Mouse (Mus musculus) limb, embryonic 15.5 days (tissue): ENCODE measurements around the gene Tecta. TPM values are rescaled to one million over a fixed set of nuclear protein-coding genes. Genes with fewer than 3 reads are reported as not detected.

Source experiments
- ATAC-seq: fragments of 200-750 bp; cut with Nextera tagmentation; 2 replicates; pipeline ENCODE4 v1.8.0; 2017; ENCODE audit warnings: low read depth, moderate TSS enrichment; ENCODE audit not compliant: insufficient number of reproducible peaks, low FRiP score, low TSS enrichment
- H3K27ac ChIP-seq: fragments of 300-500 bp; sonication (generic); 2 replicates; pipeline ENCODE4 v1.5.1; 2015; ENCODE audit warnings: moderate library complexity, mild to moderate bottlenecking, inconsistent platforms
- H3K27me3 ChIP-seq: fragments of 300-500 bp; sonication (generic); 2 replicates; pipeline ENCODE4 v1.6.1; 2015; ENCODE audit warnings: inconsistent platforms
- H3K36me3 ChIP-seq: fragments of 300-500 bp; sonication (generic); 2 replicates; pipeline ENCODE4 v1.6.1; 2015; ENCODE audit warnings: inconsistent platforms
- H3K4me1 ChIP-seq: fragments of 300-500 bp; sonication (generic); 2 replicates; pipeline ENCODE4 v1.6.1; 2015; ENCODE audit warnings: inconsistent platforms
- H3K4me2 ChIP-seq: fragments of 300-500 bp; sonication (generic); 2 replicates; pipeline ENCODE4 v1.6.1; 2015; ENCODE audit warnings: mild to moderate bottlenecking, inconsistent platforms
- H3K4me3 ChIP-seq: fragments of 300-500 bp; sonication (generic); 2 replicates; pipeline ENCODE4 v1.5.1; 2015; ENCODE audit warnings: mild to moderate bottlenecking, inconsistent platforms
- H3K9ac ChIP-seq: fragments of 300-500 bp; sonication (generic); 2 replicates; pipeline ENCODE4 v1.6.1; 2015; ENCODE audit warnings: inconsistent platforms
- H3K9me3 ChIP-seq: fragments of 300-500 bp; sonication (generic); 2 replicates; pipeline ENCODE4 v1.6.1; 2016; ENCODE audit warnings: inconsistent platforms
- WGBS: fragments of 180-500 bp; shearing (Covaris S2); methylation state at CpG from one replicate; pipeline ENCODE4 v1.1.7; 2015; 5-methylcytosine and 5-hydroxymethylcytosine counted together
- polyA plus RNA-seq: library from polyadenylated mRNA; unstranded; fragments of >200 nt; fragmentation: Nextera tagmentation; extraction: Ambion mirVana; gene quantifications from 2 replicates; pipeline ENCODE4 v1.2.1, GENCODE M21; 2015

The Tecta gene
- polyA plus RNA-seq, result 0.11 and 0.20 TPM in 2 replicates

DNA sequence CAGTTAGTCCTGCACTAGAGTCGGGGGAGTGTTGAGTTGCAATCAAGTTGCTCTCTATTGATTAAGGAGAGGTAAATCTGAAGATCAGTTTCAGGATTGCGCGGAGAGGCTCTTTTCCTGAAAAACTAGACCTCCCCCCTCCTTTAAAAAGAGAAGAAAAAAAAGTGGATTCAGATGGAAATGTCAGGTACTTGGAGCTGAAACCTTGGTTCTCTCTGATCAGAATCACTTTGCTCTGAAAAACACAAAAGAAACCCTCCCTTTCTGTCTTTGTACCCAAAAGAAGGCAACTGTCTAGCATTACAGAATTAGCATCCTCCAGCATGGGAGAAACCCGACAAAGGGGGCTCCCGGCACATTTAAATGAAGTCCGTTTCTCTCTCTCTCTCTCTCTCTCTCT is at the start of gene Tecta:
Gene Tecta (minus strand): TSS at position 101 of the 400 bp plus-strand sequence.
- Histone ChIP-seq H3K36me3 (no peaks in the 10 kb centered on the region), H3K4me2 (no peak within 1 kb of the TSS), H3K9ac (no peak within 1 kb of the TSS), H3K27ac (no peak within 1 kb of the TSS), H3K9me3 (no peaks in the 10 kb centered on the region), H3K27me3 (no peaks in the 10 kb centered on the region), H3K4me3 (no peak within 1 kb of the TSS), H3K4me1 (no peaks in the 10 kb centered on the region)
- 71% methylated on average over 6 of the region's 6 CpGs for WGBS
- no peak for ATAC-seq

DNA sequence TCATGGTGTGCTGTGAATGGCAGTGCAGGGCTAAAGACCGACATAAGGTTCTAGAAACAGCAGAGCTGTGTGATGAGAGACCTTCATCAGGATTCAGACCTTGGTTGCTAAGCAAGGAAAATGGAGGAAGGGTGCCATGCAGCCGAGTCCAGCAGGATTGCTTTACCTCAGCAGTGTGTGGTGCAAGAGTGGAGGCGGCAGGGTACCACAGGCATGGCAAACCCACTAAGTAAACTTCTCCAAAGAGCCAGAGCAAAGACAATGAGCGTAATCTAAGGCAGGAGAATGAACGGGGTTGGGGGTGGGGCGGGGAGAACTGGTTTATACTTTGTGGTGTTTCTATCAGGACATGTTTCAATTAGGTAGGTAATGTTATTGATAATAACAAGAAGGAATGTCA is 49.3 kb upstream of the Tecta start:
- Histone ChIP-seq H3K4me2 (no peak overlapping the region), H3K4me3 (no peak overlapping the region), H3K36me3 (peaks cover 52% of the 10 kb centered on the region), H3K9ac (no peak overlapping the region), H3K9me3 (no peaks in the 10 kb centered on the region), H3K4me1 (no peaks in the 10 kb centered on the region), H3K27me3 (no peaks in the 10 kb centered on the region), H3K27ac (no peak overlapping the region)
- WGBS, result 88% methylated on average over 6 of the region's 6 CpGs
- ATAC-seq, result no peak

DNA sequence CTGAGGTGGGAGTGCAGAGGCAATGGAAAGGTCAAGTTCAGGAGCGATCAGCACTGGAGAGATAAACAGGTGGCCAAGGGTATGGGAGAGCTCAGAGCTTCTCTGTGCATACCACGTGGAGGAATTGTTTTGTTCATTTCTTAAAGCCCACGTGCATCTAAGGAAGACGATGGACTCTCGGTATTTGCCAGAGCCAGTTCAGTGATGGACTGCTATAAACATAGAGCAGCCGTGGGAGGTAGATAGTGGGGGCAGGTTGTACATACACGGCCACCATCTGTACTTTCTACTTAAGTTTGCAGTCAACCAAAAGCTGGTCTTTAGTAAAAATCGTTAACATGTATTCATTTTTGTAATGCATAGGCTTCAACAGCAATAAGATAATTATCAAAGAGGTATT is 42.4 kb upstream of the Tecta start:
- no peak for ATAC-seq
- WGBS, result 90% methylated on average over 8 of the region's 8 CpGs
- Histone ChIP-seq H3K27ac (no peak overlapping the region), H3K9ac (no peak overlapping the region), H3K9me3 (no peaks in the 10 kb centered on the region), H3K36me3 (peaks cover 53% of the 10 kb centered on the region), H3K27me3 (no peaks in the 10 kb centered on the region), H3K4me1 (no peaks in the 10 kb centered on the region; the same call in 1 of the 2 replicates), H3K4me2 (no peak overlapping the region), H3K4me3 (no peak overlapping the region)

DNA sequence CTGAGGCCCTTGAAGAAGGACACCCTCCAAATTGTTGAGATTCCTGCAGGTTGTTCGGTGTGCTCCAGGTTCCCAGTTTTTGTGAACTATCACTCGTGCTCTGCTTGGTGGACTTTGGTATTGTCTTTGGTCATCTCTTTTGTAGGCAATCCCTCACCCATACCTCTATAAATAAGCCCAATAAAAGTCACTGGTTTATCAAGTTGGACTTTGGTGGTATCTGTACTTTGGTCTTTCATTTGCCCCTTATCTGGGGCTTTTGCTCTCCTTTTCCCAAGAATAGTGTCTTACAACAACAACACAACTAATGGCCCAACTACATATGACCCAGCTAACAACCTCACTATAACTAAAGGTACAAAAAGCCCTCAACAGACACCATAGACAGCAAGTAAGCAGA is 41.5 kb upstream of the Tecta start:
- Histone ChIP-seq H3K36me3 (peaks cover 61% of the 10 kb centered on the region), H3K27me3 (no peaks in the 10 kb centered on the region), H3K27ac (no peak overlapping the region), H3K4me2 (no peak overlapping the region), H3K9me3 (no peaks in the 10 kb centered on the region), H3K4me1 (no peaks in the 10 kb centered on the region; the same call in 1 of the 2 replicates), H3K9ac (no peak overlapping the region), H3K4me3 (no peak overlapping the region)
- ATAC-seq, result no peak
- WGBS, result 97% methylated on average over 2 of the region's 2 CpGs

DNA sequence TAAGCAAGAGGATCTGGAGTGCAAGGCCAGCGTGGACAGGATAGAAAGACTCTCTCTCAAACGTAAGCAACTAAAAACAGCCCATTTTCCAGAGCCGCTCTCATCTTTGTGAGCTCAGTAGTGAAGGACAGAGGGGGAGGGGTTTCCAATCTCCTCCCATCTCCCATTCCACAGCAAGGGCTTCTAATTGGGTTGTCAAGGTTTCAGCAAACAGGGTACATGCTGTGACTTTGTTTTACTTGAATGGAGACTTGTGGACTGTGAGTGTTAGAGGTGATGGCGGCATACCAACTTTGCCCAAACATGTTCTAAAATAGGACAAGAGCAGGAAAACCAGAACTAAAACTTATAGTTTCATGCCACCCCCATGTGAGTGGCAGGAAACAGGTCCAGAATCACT is 39.7 kb upstream of the Tecta start:
- Histone ChIP-seq H3K27ac (no peak overlapping the region), H3K36me3 (peaks cover 55% of the 10 kb centered on the region), H3K9ac (no peak overlapping the region), H3K4me2 (no peak overlapping the region), H3K4me3 (no peak overlapping the region), H3K4me1 (no peaks in the 10 kb centered on the region; the same call in 1 of the 2 replicates), H3K27me3 (no peaks in the 10 kb centered on the region), H3K9me3 (no peaks in the 10 kb centered on the region)
- WGBS, result 70% methylated on average over 4 of the region's 4 CpGs
- ATAC-seq, result no peak

DNA sequence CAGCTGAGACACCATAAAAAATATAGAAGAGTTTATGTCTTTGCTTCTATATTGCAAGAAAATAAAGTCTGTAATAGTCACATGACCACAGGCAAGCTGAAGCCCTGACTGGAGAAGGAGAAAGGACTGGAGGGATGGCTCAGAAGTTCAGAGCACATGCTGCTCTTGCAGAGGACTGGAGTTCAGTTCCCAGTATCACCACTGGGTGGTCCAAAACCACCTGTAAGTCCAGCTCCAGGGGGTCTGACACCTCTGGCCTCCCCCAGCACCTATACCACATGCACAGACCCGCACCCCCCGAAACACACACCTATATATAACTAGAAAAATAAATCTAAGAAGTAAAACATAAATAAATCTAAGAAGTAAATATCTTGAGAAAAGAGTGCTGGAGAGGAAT is 32.4 kb upstream of the Tecta start:
- H3K9ac ChIP-seq, result no peak overlapping the region
- H3K4me1 ChIP-seq, result no peaks in the 10 kb centered on the region; the same call in 1 of the 2 replicates
- WGBS, result 88% methylated on average over 2 of the region's 2 CpGs
- H3K4me3 ChIP-seq, result no peak overlapping the region
- ATAC-seq, result no peak
- no peak overlapping the region for H3K4me2 ChIP-seq
- H3K36me3 ChIP-seq, result peaks cover 31% of the 10 kb centered on the region
- H3K27me3 ChIP-seq, result no peaks in the 10 kb centered on the region
- H3K27ac ChIP-seq, result no peak overlapping the region
- no peaks in the 10 kb centered on the region for H3K9me3 ChIP-seq

DNA sequence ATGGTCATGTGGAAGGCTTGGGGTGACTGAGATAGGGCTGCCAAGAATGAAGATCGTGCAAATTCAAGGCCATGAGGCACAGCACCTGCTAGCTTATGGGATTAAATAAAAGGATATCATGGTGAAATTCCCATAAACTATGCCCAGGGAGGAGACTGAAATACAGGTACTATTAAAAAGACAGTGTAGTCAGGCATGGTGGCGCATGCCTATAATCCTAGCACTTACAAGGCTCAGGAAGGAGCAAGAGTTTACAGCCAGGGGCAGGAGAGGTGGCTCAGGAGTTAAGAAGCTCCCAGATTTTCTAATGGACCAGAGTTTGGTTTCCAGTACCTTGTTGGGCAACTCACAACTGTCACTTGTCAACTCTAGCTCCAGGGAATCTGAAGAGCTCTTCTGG is 31.9 kb upstream of the Tecta start:
- Histone ChIP-seq H3K4me1 (no peaks in the 10 kb centered on the region; the same call in 1 of the 2 replicates), H3K27ac (no peak overlapping the region), H3K9ac (no peak overlapping the region), H3K27me3 (no peaks in the 10 kb centered on the region), H3K4me3 (no peak overlapping the region), H3K36me3 (peaks cover 26% of the 10 kb centered on the region), H3K9me3 (no peaks in the 10 kb centered on the region), H3K4me2 (no peak overlapping the region)
- WGBS, result 81% methylated on average over 2 of the region's 2 CpGs
- ATAC-seq, result no peak

DNA sequence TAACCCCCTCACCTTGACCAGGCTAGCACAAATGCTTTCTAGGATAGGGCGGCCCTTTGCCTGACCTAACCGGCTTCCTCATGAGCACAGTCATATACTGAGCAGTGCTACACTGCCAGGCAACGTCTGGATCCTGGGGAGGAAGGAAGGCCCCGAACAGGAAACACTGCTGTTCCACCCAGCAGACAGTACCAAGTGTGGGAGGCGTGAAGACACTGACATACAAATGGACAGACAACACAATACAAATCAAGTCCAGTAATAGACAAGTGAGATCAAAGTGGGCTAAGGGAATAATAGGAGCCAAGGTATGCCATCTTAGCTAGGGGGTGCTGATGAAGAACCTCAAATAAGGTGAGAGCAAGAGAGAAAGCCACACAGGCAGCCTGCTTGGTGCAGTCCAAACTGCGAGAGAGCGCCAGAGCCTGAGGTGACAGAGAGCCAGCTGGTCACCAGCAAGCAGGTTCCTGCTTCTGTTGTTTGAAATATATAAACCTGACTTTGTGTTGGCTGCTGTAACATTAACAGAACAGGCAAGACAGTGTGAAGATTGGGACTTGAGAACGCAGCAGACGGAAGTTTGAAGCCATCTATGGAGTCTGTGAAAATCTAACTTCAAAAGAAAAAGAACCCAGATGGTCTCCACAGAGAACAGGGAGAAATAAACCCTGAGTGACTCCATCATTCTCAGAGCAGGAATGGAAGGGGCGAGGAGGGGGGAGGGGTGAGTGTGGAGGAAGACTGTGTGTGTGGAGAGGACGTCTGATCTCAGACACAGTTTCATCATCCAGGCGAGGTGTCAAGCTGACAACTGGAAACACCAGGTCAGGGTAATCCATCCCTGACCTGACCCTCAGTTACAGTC is 28.6 kb upstream of the Tecta start:
- Histone ChIP-seq H3K36me3 (peaks cover 19% of the 10 kb centered on the region), H3K4me3 (no peak overlapping the region), H3K4me2 (no peak overlapping the region), H3K27ac (no peak overlapping the region), H3K27me3 (no peaks in the 10 kb centered on the region), H3K4me1 (no peaks in the 10 kb centered on the region; the same call in 1 of the 2 replicates), H3K9ac (no peak overlapping the region), H3K9me3 (no peaks in the 10 kb centered on the region)
- no peak for ATAC-seq
- WGBS, result 64% methylated on average over 12 of the region's 12 CpGs

DNA sequence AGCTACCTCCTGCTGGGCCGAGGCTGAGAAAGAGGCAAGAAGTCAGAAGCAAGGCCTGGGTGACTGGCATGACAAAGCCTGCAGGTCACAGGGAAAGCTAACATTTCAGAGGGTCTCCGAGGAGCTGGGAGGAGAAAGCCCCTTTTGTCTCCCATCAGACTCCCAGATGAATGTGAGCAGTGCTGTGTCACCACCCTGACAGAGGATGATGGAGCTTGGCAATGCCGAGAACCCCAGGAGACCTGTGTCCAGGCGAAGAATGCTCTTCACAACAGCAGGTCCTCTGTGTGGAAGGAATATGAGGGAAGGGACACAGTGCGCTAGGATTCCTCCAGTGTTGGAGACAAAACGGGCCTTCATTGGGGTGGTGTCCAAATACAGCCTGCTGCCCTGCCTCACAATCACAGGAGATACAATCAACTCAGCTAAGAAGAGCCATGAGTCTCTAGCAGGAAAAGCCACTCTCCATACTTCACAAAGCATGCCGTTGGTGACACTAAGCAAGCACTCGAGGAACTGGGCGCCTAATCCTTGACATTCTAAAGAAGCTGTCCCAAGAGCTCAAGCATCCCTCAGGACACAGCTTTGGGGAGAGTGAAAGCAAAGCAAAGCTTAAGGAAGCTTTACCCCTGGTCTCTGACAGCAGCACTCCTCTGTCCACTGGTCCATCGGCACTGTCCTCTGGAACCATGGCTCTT is 27.1 kb upstream of the Tecta start:
- Histone ChIP-seq H3K4me3 (no peak overlapping the region), H3K27me3 (no peaks in the 10 kb centered on the region), H3K9ac (no peak overlapping the region), H3K36me3 (peaks cover 29% of the 10 kb centered on the region), H3K27ac (no peak overlapping the region), H3K4me2 (no peak overlapping the region), H3K9me3 (no peaks in the 10 kb centered on the region), H3K4me1 (no peaks in the 10 kb centered on the region; the same call in 1 of the 2 replicates)
- WGBS, result 80% methylated on average over 10 of the region's 10 CpGs
- ATAC-seq, result no peak

DNA sequence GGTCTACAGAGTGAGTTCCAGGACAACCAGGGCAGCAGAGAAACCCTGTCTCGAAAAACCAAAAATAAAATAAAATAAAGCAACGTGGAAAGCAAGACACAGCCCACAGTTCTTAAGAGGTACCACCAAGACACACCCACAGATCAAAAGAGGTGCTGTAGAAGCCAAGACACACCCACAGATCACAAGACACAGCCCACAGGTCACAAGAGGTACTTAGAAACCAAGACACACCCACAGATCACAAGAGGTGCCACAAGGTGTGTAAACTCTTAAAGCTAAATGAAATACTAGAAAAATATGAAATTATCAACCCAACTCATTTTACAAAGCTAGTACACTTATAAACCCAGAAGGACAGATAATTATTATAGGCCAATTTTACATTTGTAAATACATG is 23.9 kb upstream of the Tecta start:
- Histone ChIP-seq H3K36me3 (peaks cover 36% of the 10 kb centered on the region), H3K4me2 (no peak overlapping the region), H3K4me3 (no peak overlapping the region), H3K27ac (no peak overlapping the region), H3K27me3 (no peaks in the 10 kb centered on the region), H3K9me3 (no peaks in the 10 kb centered on the region), H3K9ac (no peak overlapping the region), H3K4me1 (no peaks in the 10 kb centered on the region; the same call in 1 of the 2 replicates)
- no peak for ATAC-seq
- 75% methylated on average over 2 of the region's 2 CpGs for WGBS

DNA sequence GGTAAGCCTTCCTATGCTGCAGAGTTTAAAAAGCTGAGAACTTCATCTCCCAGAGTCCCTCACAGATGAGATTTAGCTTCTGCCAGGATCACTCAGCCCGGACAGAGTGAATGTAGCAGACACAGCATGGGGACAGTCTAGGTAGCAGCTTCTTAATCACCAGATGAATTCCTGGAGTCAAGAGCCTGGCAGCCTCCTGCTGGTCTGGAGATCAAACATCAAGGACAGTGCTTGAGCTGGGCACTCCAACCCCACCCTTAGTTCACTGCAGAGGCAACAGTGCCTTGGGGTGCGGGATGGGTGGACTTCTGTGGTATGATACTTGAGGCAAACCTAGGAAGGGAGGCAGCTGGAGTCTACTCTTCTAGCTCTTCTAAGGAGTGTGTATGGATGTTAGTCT is 20.0 kb upstream of the Tecta start:
- Histone ChIP-seq H3K9me3 (no peaks in the 10 kb centered on the region), H3K27me3 (no peaks in the 10 kb centered on the region), H3K4me1 (no peaks in the 10 kb centered on the region; the same call in 1 of the 2 replicates), H3K9ac (no peak overlapping the region), H3K4me2 (no peak overlapping the region), H3K4me3 (no peak overlapping the region), H3K27ac (no peak overlapping the region), H3K36me3 (peaks cover 29% of the 10 kb centered on the region)
- no peak for ATAC-seq
- WGBS, result 73% methylated on average over 2 of the region's 2 CpGs

DNA sequence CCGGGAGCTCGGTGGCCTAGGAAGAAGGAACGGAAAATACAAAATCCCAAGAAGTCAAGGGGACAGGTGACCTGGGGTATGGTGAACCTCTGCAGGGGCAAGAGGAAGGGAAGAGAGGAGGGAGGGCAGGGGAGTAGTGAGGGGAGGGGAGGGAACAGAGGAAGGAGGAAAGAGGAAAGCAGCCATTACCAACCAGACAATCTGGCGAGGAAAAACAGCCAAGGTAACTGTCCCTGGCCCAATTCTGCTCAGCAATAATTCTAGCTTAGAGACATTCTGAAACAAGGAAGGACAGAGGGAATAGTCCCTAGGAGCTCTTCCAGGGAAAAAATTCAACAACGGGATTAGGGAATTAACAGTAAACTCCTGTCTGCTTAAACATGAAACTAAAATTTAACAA is 19.1 kb upstream of the Tecta start:
- Histone ChIP-seq H3K9me3 (no peaks in the 10 kb centered on the region), H3K4me2 (no peak overlapping the region), H3K36me3 (peaks cover 31% of the 10 kb centered on the region), H3K4me3 (no peak overlapping the region), H3K9ac (no peak overlapping the region), H3K4me1 (no peaks in the 10 kb centered on the region; the same call in 1 of the 2 replicates), H3K27ac (no peak overlapping the region), H3K27me3 (no peaks in the 10 kb centered on the region)
- WGBS, result 91% methylated on average over 5 of the region's 5 CpGs
- no peak for ATAC-seq
